Mouse (Mus musculus) limb, embryonic 13.5 days (tissue): ENCODE data around the gene Celf2. TPM values are rescaled to one million over a fixed set of nuclear protein-coding genes. Genes with fewer than 3 reads are reported as not detected.
"Not testable (repeated sequence)": the region's sequence is repeated elsewhere in the genome, so short reads cannot be mapped to it uniquely, and the experiment has no call there.

ENCODE experiments used
- ATAC-seq: fragments of 200-750 bp; cut with Nextera tagmentation; 2 replicates; pipeline ENCODE4 v1.8.0; 2017; ENCODE audit warnings: low read depth, moderate number of reproducible peaks, moderate TSS enrichment; ENCODE audit not compliant: low FRiP score
- H3K27ac ChIP-seq: fragments of 300-500 bp; sonication (generic); 2 replicates; pipeline ENCODE4 v1.5.1; 2015; ENCODE audit warnings: inconsistent platforms, mild to moderate bottlenecking, moderate library complexity
- H3K27me3 ChIP-seq: fragments of 300-500 bp; sonication (generic); 2 replicates; pipeline ENCODE4 v1.6.1; 2015; ENCODE audit warnings: mild to moderate bottlenecking, inconsistent platforms
- H3K36me3 ChIP-seq: fragments of 300-500 bp; sonication (generic); 2 replicates; pipeline ENCODE4 v1.6.1; 2015; ENCODE audit warnings: inconsistent platforms, mild to moderate bottlenecking, moderate library complexity
- H3K4me1 ChIP-seq: fragments of 300-500 bp; sonication (generic); 2 replicates; pipeline ENCODE4 v1.6.1; 2015; ENCODE audit warnings: inconsistent platforms
- H3K4me2 ChIP-seq: fragments of 300-500 bp; sonication (generic); replicated peaks from 2 replicates; pipeline ENCODE4 v1.6.1; 2015; ENCODE audit warnings: inconsistent platforms, mild to moderate bottlenecking, moderate library complexity
- H3K4me3 ChIP-seq: fragments of 300-500 bp; sonication (generic); 2 replicates; pipeline ENCODE4 v1.5.1; 2015; ENCODE audit warnings: moderate library complexity, mild to moderate bottlenecking, inconsistent platforms
- H3K9ac ChIP-seq: fragments of 300-500 bp; sonication (generic); 2 replicates; pipeline ENCODE4 v1.6.1; 2015; ENCODE audit warnings: mild to moderate bottlenecking, inconsistent platforms
- H3K9me3 ChIP-seq: fragments of 300-500 bp; sonication (generic); 2 replicates; pipeline ENCODE4 v1.6.1; 2016; ENCODE audit warnings: inconsistent platforms
- WGBS: fragments of 180-500 bp; shearing (Covaris S2); methylation state at CpG from one replicate; pipeline ENCODE4 v1.1.7; 2015; 5-methylcytosine and 5-hydroxymethylcytosine counted together
- polyA plus RNA-seq: library from polyadenylated mRNA; unstranded; fragments of >200 nt; fragmentation: Nextera tagmentation; extraction: Ambion mirVana; gene quantifications from 2 replicates; pipeline ENCODE4 v1.2.1, GENCODE M21; 2015

The Celf2 gene
- polyA plus RNA-seq, 1 experiment from 2014 or later: 68.8 TPM

- Histone ChIP-seq H3K4me2 (no peak overlapping the region), H3K4me1 (no peaks in the 10 kb centered on the region), H3K27ac (no peak overlapping the region), H3K36me3 (no peaks in the 10 kb centered on the region), H3K9me3 (no peaks in the 10 kb centered on the region), H3K9ac (no peak overlapping the region), H3K4me3 (no peak overlapping the region), H3K27me3 (no peaks in the 10 kb centered on the region)
- ATAC-seq: no peak
- 85% methylated on average over 2 of the region's 2 CpGs for WGBS
Observed at GRCm38 (mm10) chr2:7310840-7311182, 198.6 kb downstream of the Celf2 start.

- no peak for ATAC-seq
- no peaks in the 10 kb centered on the region for H3K36me3 ChIP-seq
- H3K4me3 ChIP-seq: no peak overlapping the region
- no peaks in the 10 kb centered on the region for H3K4me1 ChIP-seq
- H3K27ac ChIP-seq: no peak overlapping the region
- H3K27me3 ChIP-seq: no peaks in the 10 kb centered on the region
- H3K9me3 ChIP-seq: no peaks in the 10 kb centered on the region
- 52% methylated on average over 2 of the region's 2 CpGs for WGBS
- H3K9ac ChIP-seq: no peak overlapping the region
- no peak overlapping the region for H3K4me2 ChIP-seq
Observed at GRCm38 (mm10) chr2:7310129-7310839, 199.1 kb downstream of the Celf2 start.

GRCm38 (mm10) chr2:7309324-7309723, 200.0 kb downstream of the Celf2 start:
- H3K9ac ChIP-seq: no peak overlapping the region
- H3K4me3 ChIP-seq: no peak overlapping the region
- H3K27ac ChIP-seq: no peak overlapping the region
- no peaks in the 10 kb centered on the region for H3K36me3 ChIP-seq
- ATAC-seq: no peak
- H3K4me1 ChIP-seq: no peaks in the 10 kb centered on the region
- WGBS: 72% methylated on average over 1 of the region's 1 CpGs
- H3K27me3 ChIP-seq: no peaks in the 10 kb centered on the region
- no peak overlapping the region for H3K4me2 ChIP-seq
- no peaks in the 10 kb centered on the region for H3K9me3 ChIP-seq

- 63% methylated on average over 1 of the region's 1 CpGs for WGBS
- Histone ChIP-seq H3K4me2 (no peak overlapping the region), H3K4me3 (no peak overlapping the region), H3K4me1 (no peaks in the 10 kb centered on the region), H3K36me3 (no peaks in the 10 kb centered on the region), H3K9ac (no peak overlapping the region), H3K27ac (no peak overlapping the region), H3K9me3 (no peaks in the 10 kb centered on the region), H3K27me3 (no peaks in the 10 kb centered on the region)
- ATAC-seq: no peak
Observed at GRCm38 (mm10) chr2:7308731-7309130, 200.6 kb downstream of the Celf2 start.

GRCm38 (mm10) chr2:7287434-7287833, 221.9 kb downstream of the Celf2 start:
- no peak overlapping the region for H3K4me3 ChIP-seq
- H3K36me3 ChIP-seq: no peaks in the 10 kb centered on the region
- H3K4me1 ChIP-seq: no peaks in the 10 kb centered on the region
- 84% methylated on average over 3 of the region's 3 CpGs for WGBS
- no peak overlapping the region for H3K4me2 ChIP-seq
- H3K27ac ChIP-seq: no peak overlapping the region
- ATAC-seq: no peak
- H3K9ac ChIP-seq: no peak overlapping the region
- no peaks in the 10 kb centered on the region for H3K9me3 ChIP-seq
- H3K27me3 ChIP-seq: no peaks in the 10 kb centered on the region

DNA sequence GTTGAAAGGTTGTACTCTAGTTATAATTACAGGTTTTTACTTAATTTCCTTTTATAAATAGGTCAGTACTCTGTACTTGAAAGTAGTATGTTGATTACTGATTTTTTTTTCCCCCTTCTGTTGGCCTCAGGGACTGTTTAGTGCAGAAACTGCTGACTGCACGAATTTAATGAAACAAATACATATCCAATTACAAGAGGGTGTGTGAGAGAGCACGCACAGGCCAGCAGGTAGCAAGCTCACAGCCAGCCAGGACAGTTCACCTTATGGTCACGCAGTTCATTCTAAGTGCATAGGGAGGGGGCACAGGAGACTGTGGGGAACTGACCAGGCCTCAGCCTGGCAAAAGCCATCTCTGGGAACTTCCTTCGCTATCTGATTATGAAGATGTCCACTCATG, 236.1 kb downstream of the Celf2 start:
- no peak overlapping the region for H3K4me3 ChIP-seq
- H3K9ac ChIP-seq: no peak overlapping the region
- H3K27me3 ChIP-seq: no peaks in the 10 kb centered on the region
- WGBS: 39% methylated on average over 4 of the region's 4 CpGs
- no peaks in the 10 kb centered on the region for H3K36me3 ChIP-seq
- peaks cover 3% of the 10 kb centered on the region for H3K4me1 ChIP-seq
- peak; percentile 32; the same call in 1 of the 2 replicates for ATAC-seq
- H3K9me3 ChIP-seq: no peaks in the 10 kb centered on the region
- H3K27ac ChIP-seq: no peak overlapping the region
- no peak overlapping the region for H3K4me2 ChIP-seq

- Histone ChIP-seq H3K9ac (no peak overlapping the region), H3K36me3 (no peaks in the 10 kb centered on the region), H3K4me1 (peaks cover 3% of the 10 kb centered on the region), H3K27me3 (no peaks in the 10 kb centered on the region), H3K4me2 (no peak overlapping the region), H3K4me3 (no peak overlapping the region), H3K9me3 (no peaks in the 10 kb centered on the region), H3K27ac (no peak overlapping the region)
- 83% methylated on average over 7 of the region's 7 CpGs for WGBS
- no peak for ATAC-seq
Observed at GRCm38 (mm10) chr2:7270051-7270450, 239.3 kb downstream of the Celf2 start.

GRCm38 (mm10) chr2:7267166-7267565, 242.2 kb downstream of the Celf2 start:
- Histone ChIP-seq H3K27ac (no peak overlapping the region), H3K9me3 (no peaks in the 10 kb centered on the region), H3K4me3 (no peak overlapping the region), H3K36me3 (no peaks in the 10 kb centered on the region), H3K4me2 (no peak overlapping the region), H3K9ac (no peak overlapping the region), H3K27me3 (no peaks in the 10 kb centered on the region), H3K4me1 (no peaks in the 10 kb centered on the region)
- WGBS: 85% methylated on average over 4 of the region's 4 CpGs
- no peak for ATAC-seq

- not testable (repeated sequence) for H3K36me3 ChIP-seq, H3K9me3 ChIP-seq, H3K27ac ChIP-seq, H3K4me3 ChIP-seq, H3K4me1 ChIP-seq, H3K4me2 ChIP-seq, H3K27me3 ChIP-seq, ATAC-seq, H3K9ac ChIP-seq
Observed at GRCm38 (mm10) chr2:7262668-7263067, 246.7 kb downstream of the Celf2 start.

GRCm38 (mm10) chr2:7260186-7260585, 249.2 kb downstream of the Celf2 start:
- no peaks in the 10 kb centered on the region for H3K4me1 ChIP-seq
- no peak overlapping the region for H3K4me3 ChIP-seq
- H3K9ac ChIP-seq: no peak overlapping the region
- H3K27me3 ChIP-seq: no peaks in the 10 kb centered on the region
- WGBS: 77% methylated on average over 4 of the region's 4 CpGs
- no peaks in the 10 kb centered on the region for H3K36me3 ChIP-seq
- H3K4me2 ChIP-seq: no peak overlapping the region
- H3K9me3 ChIP-seq: no peaks in the 10 kb centered on the region
- no peak for ATAC-seq
- no peak overlapping the region for H3K27ac ChIP-seq

DNA sequence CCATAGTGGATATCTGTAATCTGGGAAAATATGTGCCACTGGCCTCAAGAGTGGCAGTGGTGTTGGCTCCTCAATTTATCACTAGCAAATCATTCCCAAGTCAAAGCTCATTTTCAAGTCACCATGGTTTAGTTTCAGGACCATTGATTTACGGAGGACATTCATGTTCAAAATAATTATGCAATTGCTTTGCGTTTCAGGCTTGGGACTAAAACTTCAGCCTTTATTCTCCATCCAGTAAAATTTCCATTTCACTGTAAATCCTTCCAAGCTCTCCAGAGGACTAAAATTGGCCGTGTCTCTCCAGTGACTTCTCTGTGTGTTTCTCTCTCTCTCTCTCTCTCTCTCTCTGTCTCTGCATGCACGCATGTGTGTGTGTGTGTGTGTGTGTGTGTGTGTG, 249.7 kb downstream of the Celf2 start:
- no peaks in the 10 kb centered on the region for H3K36me3 ChIP-seq
- H3K4me1 ChIP-seq: no peaks in the 10 kb centered on the region
- no peak overlapping the region for H3K27ac ChIP-seq
- H3K4me3 ChIP-seq: no peak overlapping the region
- no peaks in the 10 kb centered on the region for H3K9me3 ChIP-seq
- 74% methylated on average over 3 of the region's 4 CpGs for WGBS
- H3K4me2 ChIP-seq: no peak overlapping the region
- H3K27me3 ChIP-seq: no peaks in the 10 kb centered on the region
- no peak for ATAC-seq
- no peak overlapping the region for H3K9ac ChIP-seq

- WGBS: 92% methylated on average over 1 of the region's 1 CpGs
- Histone ChIP-seq H3K4me1 (no peaks in the 10 kb centered on the region), H3K9ac (no peak overlapping the region), H3K4me2 (no peak overlapping the region), H3K27ac (no peak overlapping the region), H3K27me3 (no peaks in the 10 kb centered on the region), H3K4me3 (no peak overlapping the region), H3K36me3 (no peaks in the 10 kb centered on the region), H3K9me3 (no peaks in the 10 kb centered on the region)
- ATAC-seq: no peak
Observed at GRCm38 (mm10) chr2:7256023-7256422, 253.3 kb downstream of the Celf2 start.

GRCm38 (mm10) chr2:7255386-7255785, 254.0 kb downstream of the Celf2 start:
- H3K9me3 ChIP-seq: no peaks in the 10 kb centered on the region
- no peaks in the 10 kb centered on the region for H3K27me3 ChIP-seq
- H3K4me1 ChIP-seq: no peaks in the 10 kb centered on the region
- H3K27ac ChIP-seq: no peak overlapping the region
- no peak overlapping the region for H3K9ac ChIP-seq
- no peak overlapping the region for H3K4me3 ChIP-seq
- ATAC-seq: no peak
- 84% methylated on average over 3 of the region's 3 CpGs for WGBS
- no peak overlapping the region for H3K4me2 ChIP-seq
- no peaks in the 10 kb centered on the region for H3K36me3 ChIP-seq
